Mouse (Mus musculus) layer of hippocampus, adult 11-12 months (tissue): ENCODE measurements around the gene Ush1g.

Experiments used
- DNase-seq: peaks from one replicate; pipeline ENCODE4 v3.0.0; 2022; ENCODE audit warnings: low spot score

Gene Ush1g

GRCm38 (mm10) chr11:115334531-115334930, 12.7 kb upstream of the Ush1g start, which contains the start of gene Otop3:
Gene Otop3, plus strand, starts transcription at chr11:115334731.
- DNase-seq: no peak

- DNase-seq: no peak
Measured at GRCm38 (mm10) chr11:115329339-115329738, 7.5 kb upstream of the Ush1g start.

GRCm38 (mm10) chr11:115326730-115327129, 4.9 kb upstream of the Ush1g start:
- DNase-seq: no peak

GRCm38 (mm10) chr11:115323354-115323753, 1.5 kb upstream of the Ush1g start:
- DNase-seq: no peak

GRCm38 (mm10) chr11:115319704-115320383, 2.0 kb downstream of the Ush1g start:
- DNase-seq: no peak

GRCm38 (mm10) chr11:115318245-115319027, 3.4 kb downstream of the Ush1g start:
- DNase-seq: no peak

- no peak for DNase-seq
Measured at GRCm38 (mm10) chr11:115317204-115317603, 4.6 kb downstream of the Ush1g start.

- DNase-seq: no peak
Measured at GRCm38 (mm10) chr11:115314249-115314648, 7.6 kb downstream of the Ush1g start.

- no peak for DNase-seq
Measured at GRCm38 (mm10) chr11:115308781-115309180, 13.1 kb downstream of the Ush1g start.

- DNase-seq: no peak
Measured at GRCm38 (mm10) chr11:115306863-115307262, 15.0 kb downstream of the Ush1g start, which contains the start of gene Otop2. Gene Otop2, plus strand, starts transcription at chr11:115307163.

GRCm38 (mm10) chr11:115303167-115303566, 18.7 kb downstream of the Ush1g start:
- no peak for DNase-seq

- no peak for DNase-seq
Measured at GRCm38 (mm10) chr11:115301351-115301750, 20.5 kb downstream of the Ush1g start.

GRCm38 (mm10) chr11:115300745-115301144, 21.1 kb downstream of the Ush1g start:
- no peak for DNase-seq

GRCm38 (mm10) chr11:115298160-115298559, 23.7 kb downstream of the Ush1g start:
- no peak for DNase-seq

GRCm38 (mm10) chr11:115297214-115297826, 24.5 kb downstream of the Ush1g start, which contains the start of gene Fads6:
Gene Fads6, minus strand, starts transcription at chr11:115297663.
- DNase-seq: peak; percentile 79

- DNase-seq: no peak
Measured at GRCm38 (mm10) chr11:115296471-115297210, 25.2 kb downstream of the Ush1g start.

- DNase-seq: no peak
Measured at GRCm38 (mm10) chr11:115295939-115296338, 25.9 kb downstream of the Ush1g start.

GRCm38 (mm10) chr11:115292631-115293375, 29.0 kb downstream of the Ush1g start:
- no peak for DNase-seq

- no peak for DNase-seq
Measured at GRCm38 (mm10) chr11:115291503-115291902, 30.3 kb downstream of the Ush1g start.

GRCm38 (mm10) chr11:115290919-115291318, 30.9 kb downstream of the Ush1g start:
- no peak for DNase-seq

- no peak for DNase-seq
Measured at GRCm38 (mm10) chr11:115290314-115290713, 31.5 kb downstream of the Ush1g start.
